Mouse (Mus musculus): Measurements from ENCODE around the gene Plcxd3. TPM values are rescaled to one million over a fixed set of nuclear protein-coding genes. Genes with fewer than 3 reads are reported as not detected.

Plcxd3 gene
- 1.8 and 3.0 TPM in 2 replicates for polyA plus RNA-seq (2015; fragmentation: Nextera tagmentation; extraction: Ambion mirVana)

- WGBS: under 1% methylated on average over 33 of the region's 33 CpGs
Observed at GRCm38 (mm10) chr15:4375423-4376220, at the start of gene Plcxd3. TSS of gene Plcxd3 (plus strand) at chr15:4375491.

GRCm38 (mm10) chr15:4331867-4332266, 43.4 kb upstream of the Plcxd3 start:
- Histone ChIP-seq H3K4me1 (no peaks in the 10 kb centered on the region), H3K4me2 (replicated peaks) (no peak overlapping the region), H3K27me3 (no peaks in the 10 kb centered on the region), H3K27ac (replicated peaks) (no peak overlapping the region), H3K9ac (no peak overlapping the region), H3K4me3 (replicated peaks) (no peak overlapping the region), H3K36me3 (no peaks in the 10 kb centered on the region), H3K9me3 (replicated peaks) (no peaks in the 10 kb centered on the region)
- 76% methylated on average over 4 of the region's 4 CpGs for WGBS
- no peak for ATAC-seq (ENCODE audit: insufficient number of reproducible peaks, low FRiP score, low TSS enrichment, low read depth)

More at GRCm38 (mm10) chr15:4375423-4376220, at the start of gene Plcxd3:
- Histone ChIP-seq H3K9me3 (replicated peaks) (no peaks in the 10 kb centered on the region), H3K36me3 (no peaks in the 10 kb centered on the region), H3K9ac (0 out of 2 replicates have a peak within 1 kb of the TSS, but pooled peaks have one; percentile 2), H3K4me3 (replicated peaks) (peak within 1 kb of the TSS; percentile 41), H3K27ac (replicated peaks) (no peak within 1 kb of the TSS), H3K4me1 (peaks cover 9% of the 10 kb centered on the region; the same call in 1 of the 2 replicates), H3K27me3 (peaks cover 17% of the 10 kb centered on the region), H3K4me2 (replicated peaks) (peak within 1 kb of the TSS; percentile 71)
- ATAC-seq (ENCODE audit: insufficient number of reproducible peaks, low FRiP score, low TSS enrichment, low read depth): peak; percentile 75; the same call in 1 of the 2 replicates

- no peak overlapping the region for H3K27ac ChIP-seq (replicated peaks)
- H3K4me2 ChIP-seq (replicated peaks): no peak overlapping the region
- H3K36me3 ChIP-seq: no peaks in the 10 kb centered on the region
- ATAC-seq (ENCODE audit: insufficient number of reproducible peaks, low FRiP score, low TSS enrichment, low read depth): no peak
- no peaks in the 10 kb centered on the region for H3K9me3 ChIP-seq (replicated peaks)
- no peaks in the 10 kb centered on the region for H3K4me1 ChIP-seq
- H3K4me3 ChIP-seq (replicated peaks): no peak overlapping the region
- 30% methylated on average over 4 of the region's 4 CpGs for WGBS
- no peaks in the 10 kb centered on the region for H3K27me3 ChIP-seq
- H3K9ac ChIP-seq: no peak overlapping the region
Observed at GRCm38 (mm10) chr15:4341620-4342019, 33.7 kb upstream of the Plcxd3 start.

- WGBS: 24% methylated on average over 7 of the region's 7 CpGs
- no peak overlapping the region for H3K4me2 ChIP-seq (replicated peaks)
- no peaks in the 10 kb centered on the region for H3K4me1 ChIP-seq
- H3K9me3 ChIP-seq (replicated peaks): no peaks in the 10 kb centered on the region
- no peaks in the 10 kb centered on the region for H3K36me3 ChIP-seq
- no peaks in the 10 kb centered on the region for H3K27me3 ChIP-seq
- H3K9ac ChIP-seq: no peak overlapping the region
- no peak for ATAC-seq (ENCODE audit: insufficient number of reproducible peaks, low FRiP score, low TSS enrichment, low read depth)
- no peak overlapping the region for H3K4me3 ChIP-seq (replicated peaks)
- no peak overlapping the region for H3K27ac ChIP-seq (replicated peaks)
Observed at GRCm38 (mm10) chr15:4348816-4349553, 26.3 kb upstream of the Plcxd3 start.

- Histone ChIP-seq H3K36me3 (no peaks in the 10 kb centered on the region), H3K27ac (replicated peaks) (no peak overlapping the region), H3K9me3 (replicated peaks) (no peaks in the 10 kb centered on the region), H3K9ac (no peak overlapping the region), H3K4me2 (replicated peaks) (no peak overlapping the region), H3K4me1 (no peaks in the 10 kb centered on the region), H3K27me3 (no peaks in the 10 kb centered on the region), H3K4me3 (replicated peaks) (no peak overlapping the region)
- no peak for ATAC-seq (ENCODE audit: insufficient number of reproducible peaks, low FRiP score, low TSS enrichment, low read depth)
- WGBS: 89% methylated on average over 11 of the region's 11 CpGs
Observed at GRCm38 (mm10) chr15:4356397-4356796, 18.9 kb upstream of the Plcxd3 start.

GRCm38 (mm10) chr15:4357706-4358105, 17.6 kb upstream of the Plcxd3 start:
- H3K4me1 ChIP-seq: no peaks in the 10 kb centered on the region
- no peaks in the 10 kb centered on the region for H3K36me3 ChIP-seq
- no peaks in the 10 kb centered on the region for H3K9me3 ChIP-seq (replicated peaks)
- H3K4me2 ChIP-seq (replicated peaks): no peak overlapping the region
- no peak overlapping the region for H3K27ac ChIP-seq (replicated peaks)
- H3K4me3 ChIP-seq (replicated peaks): no peak overlapping the region
- ATAC-seq (ENCODE audit: insufficient number of reproducible peaks, low FRiP score, low TSS enrichment, low read depth): no peak
- 70% methylated on average over 4 of the region's 4 CpGs for WGBS
- no peak overlapping the region for H3K9ac ChIP-seq
- H3K27me3 ChIP-seq: no peaks in the 10 kb centered on the region

GRCm38 (mm10) chr15:4367801-4368200, 7.5 kb upstream of the Plcxd3 start:
- ATAC-seq (ENCODE audit: insufficient number of reproducible peaks, low FRiP score, low TSS enrichment, low read depth): no peak
- Histone ChIP-seq H3K4me2 (replicated peaks) (no peak overlapping the region), H3K4me3 (replicated peaks) (no peak overlapping the region), H3K36me3 (no peaks in the 10 kb centered on the region), H3K9ac (no peak overlapping the region), H3K27ac (replicated peaks) (no peak overlapping the region), H3K4me1 (no peaks in the 10 kb centered on the region), H3K27me3 (no peaks in the 10 kb centered on the region), H3K9me3 (replicated peaks) (no peaks in the 10 kb centered on the region)
- WGBS: 54% methylated on average over 2 of the region's 2 CpGs

GRCm38 (mm10) chr15:4374453-4374990, 769 bp upstream of the Plcxd3 start:
- Histone ChIP-seq H3K27ac (replicated peaks) (no peak overlapping the region), H3K4me2 (replicated peaks) (no peak overlapping the region), H3K36me3 (no peaks in the 10 kb centered on the region), H3K4me1 (peaks cover 9% of the 10 kb centered on the region; the same call in 1 of the 2 replicates), H3K27me3 (peaks cover 17% of the 10 kb centered on the region), H3K9ac (no peak overlapping the region), H3K4me3 (replicated peaks) (no peak overlapping the region), H3K9me3 (replicated peaks) (no peaks in the 10 kb centered on the region)
- WGBS: 46% methylated on average over 6 of the region's 6 CpGs
- no peak for ATAC-seq (ENCODE audit: insufficient number of reproducible peaks, low FRiP score, low TSS enrichment, low read depth)

GRCm38 (mm10) chr15:4375031-4375422, 264 bp upstream of the Plcxd3 start:
- ATAC-seq (ENCODE audit: insufficient number of reproducible peaks, low FRiP score, low TSS enrichment, low read depth): no peak
- H3K27ac ChIP-seq (replicated peaks): no peak overlapping the region
- no peaks in the 10 kb centered on the region for H3K36me3 ChIP-seq
- peaks cover 17% of the 10 kb centered on the region for H3K27me3 ChIP-seq
- peaks cover 9% of the 10 kb centered on the region; the same call in 1 of the 2 replicates for H3K4me1 ChIP-seq
- no peak overlapping the region for H3K9ac ChIP-seq
- no peaks in the 10 kb centered on the region for H3K9me3 ChIP-seq (replicated peaks)
- peak overlapping the region; percentile 71 for H3K4me2 ChIP-seq (replicated peaks)
- WGBS: 16% methylated on average over 6 of the region's 6 CpGs
- peak overlapping the region; percentile 41 for H3K4me3 ChIP-seq (replicated peaks)

- Histone ChIP-seq H3K9me3 (replicated peaks) (no peaks in the 10 kb centered on the region), H3K4me3 (replicated peaks) (peak overlapping the region; percentile 41), H3K27me3 (peaks cover 17% of the 10 kb centered on the region), H3K4me2 (replicated peaks) (peak overlapping the region; percentile 71), H3K27ac (replicated peaks) (no peak overlapping the region), H3K4me1 (peaks cover 9% of the 10 kb centered on the region; the same call in 1 of the 2 replicates), H3K36me3 (no peaks in the 10 kb centered on the region), H3K9ac (no peak overlapping the region)
- 13% methylated on average over 8 of the region's 8 CpGs for WGBS
- ATAC-seq (ENCODE audit: insufficient number of reproducible peaks, low FRiP score, low TSS enrichment, low read depth): no peak
Observed at GRCm38 (mm10) chr15:4376221-4376631, 935 bp downstream of the Plcxd3 start.

GRCm38 (mm10) chr15:4378766-4379165, 3.5 kb downstream of the Plcxd3 start:
- Histone ChIP-seq H3K4me3 (replicated peaks) (no peak overlapping the region), H3K9me3 (replicated peaks) (no peaks in the 10 kb centered on the region), H3K27ac (replicated peaks) (no peak overlapping the region), H3K4me2 (replicated peaks) (no peak overlapping the region), H3K36me3 (no peaks in the 10 kb centered on the region), H3K9ac (no peak overlapping the region), H3K4me1 (peaks cover 9% of the 10 kb centered on the region; the same call in 1 of the 2 replicates), H3K27me3 (peaks cover 17% of the 10 kb centered on the region)
- 57% methylated on average over 5 of the region's 5 CpGs for WGBS
- no peak for ATAC-seq (ENCODE audit: insufficient number of reproducible peaks, low FRiP score, low TSS enrichment, low read depth)

Data from embryonic facial prominence, embryonic 15.5 days (tissue).